Mouse (Mus musculus): ENCODE measurements around the gene Ip6k2.

DNA sequence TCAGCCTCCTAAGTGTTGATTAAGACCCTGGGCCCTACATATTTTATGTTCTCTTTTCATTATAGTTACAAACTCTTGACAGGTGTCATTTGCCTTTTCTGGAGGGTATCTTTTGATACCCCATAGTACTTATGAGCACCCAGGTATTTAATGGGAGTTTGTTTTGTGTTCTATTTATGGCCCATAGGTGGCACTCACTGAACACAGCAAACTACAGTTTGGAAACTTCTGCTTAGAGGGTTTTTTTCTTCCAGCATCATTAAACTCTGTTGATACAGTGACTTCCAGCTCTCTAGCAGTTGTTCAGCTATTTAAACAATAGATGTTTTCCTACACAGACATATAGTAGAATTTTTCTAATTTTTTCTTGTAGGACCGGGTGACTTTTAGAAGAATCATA, 43.5 kb upstream of the Ip6k2 start:
- TF ChIP-seq CTCF (IDR thresholded peaks at IDR 0.05; ENCODE audit: extremely low read depth, insufficient read length, insufficient replicate concordance, low read depth, low read length) (no peak), POLR2A (IDR thresholded peaks at IDR 0.05; ENCODE audit: low read depth, low read length) (no peak)

Data from small intestine, adult 2 months (tissue).